Mouse (Mus musculus): ENCODE results near the gene Arhgef16.

- TF ChIP-seq CTCF (IDR thresholded peaks at IDR 0.05) (peak; percentile 99), EP300 (IDR thresholded peaks at IDR 0.05; ENCODE audit: insufficient read depth, low read depth, low read length) (0 out of 2 replicates have a peak, but pooled peaks have one; percentile 44)
Observed at GRCm38 (mm10) chr4:154328836-154329235, 27.4 kb upstream of the Arhgef16 start.

Data from heart, adult 2 months (tissue).